Mouse (Mus musculus): ENCODE measurements at regions not wholly inside any gene's neighbourhood (a gene's known extent, or its start where the extent isn't known, plus 50 kb on each side); places are given as distances from the start of the nearest gene placed in this dataset.

DNA sequence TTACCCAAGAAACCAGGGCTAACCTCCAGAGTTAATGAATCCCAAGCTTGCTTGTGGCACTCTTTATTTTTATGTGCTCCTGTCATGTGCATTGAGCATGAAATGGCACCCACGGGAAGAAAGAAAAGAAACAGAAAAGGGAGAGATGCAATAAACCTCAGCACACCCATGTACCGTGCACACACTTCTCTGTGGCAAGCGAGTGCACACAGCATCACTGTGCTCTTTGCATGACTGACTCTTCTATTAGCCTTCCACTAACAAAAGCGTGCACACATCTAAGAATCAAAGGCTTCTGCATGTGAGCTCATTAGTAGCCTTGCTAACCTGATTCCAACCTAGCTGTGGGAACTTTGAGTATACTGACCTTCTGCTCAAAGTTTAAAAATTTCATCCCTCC is 330.3 kb downstream of the Mllt3 start:
- TF ChIP-seq CTCF (conservative IDR thresholded peaks at IDR 0.05; ENCODE audit: insufficient read depth, insufficient read length, low read depth, low read length) = no peak
- no peak for TF ChIP-seq POLR2A (IDR thresholded peaks at IDR 0.05; ENCODE audit: low read depth, low read length)
- Histone ChIP-seq H3K36me3 (ENCODE audit: control insufficient read depth, insufficient read depth, low read length) (no peaks in the 10 kb centered on the region), H3K4me3 (ENCODE audit: insufficient read depth, low read depth, low read length) (no peak overlapping the region), H3K27ac (ENCODE audit: insufficient read depth, low read depth, low read length) (no peak overlapping the region), H3K4me1 (ENCODE audit: control insufficient read depth, insufficient read depth, low read length) (no peaks in the 10 kb centered on the region), H3K27me3 (replicated peaks; ENCODE audit: control insufficient read depth, insufficient read depth, low read length) (no peaks in the 10 kb centered on the region; the same call in 1 of the 2 replicates)
- WGBS = 47% methylated on average over 4 of the region's 4 CpGs
- no peak for DNase-seq

DNA sequence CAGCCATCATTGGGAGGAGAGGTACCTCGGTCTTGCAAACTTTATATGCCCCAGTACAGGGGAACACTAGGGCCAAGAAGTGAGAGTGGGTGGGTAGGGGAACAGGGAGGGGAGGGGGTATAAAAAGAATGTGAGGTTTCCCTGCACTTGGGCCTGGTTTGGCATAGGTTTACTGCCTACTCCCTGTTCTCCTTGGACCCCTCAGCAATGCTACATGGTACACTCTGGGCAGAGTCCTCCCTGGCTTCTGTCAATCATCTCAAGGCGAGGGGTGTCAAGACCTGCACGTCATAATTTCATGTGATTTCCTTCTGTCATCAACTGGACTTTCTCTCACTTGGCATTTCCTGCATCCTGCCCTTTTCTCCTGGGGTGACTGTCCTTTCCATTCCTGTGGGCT is 330.9 kb downstream of the Mllt3 start:
- H3K27me3 ChIP-seq (replicated peaks; ENCODE audit: control insufficient read depth, insufficient read depth, low read length) = no peaks in the 10 kb centered on the region; the same call in 1 of the 2 replicates
- no peak overlapping the region for H3K27ac ChIP-seq (ENCODE audit: insufficient read depth, low read depth, low read length)
- no peak for DNase-seq
- no peak overlapping the region for H3K4me3 ChIP-seq (ENCODE audit: insufficient read depth, low read depth, low read length)
- 65% methylated on average over 3 of the region's 3 CpGs for WGBS
- H3K4me1 ChIP-seq (ENCODE audit: control insufficient read depth, insufficient read depth, low read length) = no peaks in the 10 kb centered on the region
- H3K36me3 ChIP-seq (ENCODE audit: control insufficient read depth, insufficient read depth, low read length) = no peaks in the 10 kb centered on the region
- TF ChIP-seq POLR2A (IDR thresholded peaks at IDR 0.05; ENCODE audit: low read depth, low read length) = no peak
- TF ChIP-seq CTCF (conservative IDR thresholded peaks at IDR 0.05; ENCODE audit: insufficient read depth, insufficient read length, low read depth, low read length) = no peak

DNA sequence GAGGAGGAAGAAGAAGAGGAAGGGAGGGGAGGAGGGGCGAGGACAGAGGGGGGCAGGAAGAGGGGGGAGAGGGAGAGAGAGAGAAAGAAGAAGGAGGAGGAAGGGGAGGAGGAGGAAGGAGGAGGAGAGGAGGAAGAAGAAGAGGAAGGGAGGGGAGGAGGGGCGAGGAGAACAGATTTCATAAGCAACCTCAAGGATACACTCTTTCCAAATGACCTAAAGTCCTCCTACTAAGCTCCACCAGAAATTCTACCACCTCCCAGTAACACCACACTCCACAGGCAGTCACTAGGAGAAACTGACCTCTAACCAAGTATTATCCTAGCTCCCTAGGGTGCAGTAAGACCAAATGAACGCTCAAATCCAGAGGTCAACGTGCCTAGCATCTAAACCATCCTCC is 332.1 kb downstream of the Mllt3 start:
- Histone ChIP-seq H3K27ac (ENCODE audit: insufficient read depth, low read depth, low read length) (no peak overlapping the region), H3K36me3 (ENCODE audit: control insufficient read depth, insufficient read depth, low read length) (no peaks in the 10 kb centered on the region), H3K27me3 (replicated peaks; ENCODE audit: control insufficient read depth, insufficient read depth, low read length) (no peaks in the 10 kb centered on the region; the same call in 1 of the 2 replicates), H3K4me3 (ENCODE audit: insufficient read depth, low read depth, low read length) (no peak overlapping the region), H3K4me1 (ENCODE audit: control insufficient read depth, insufficient read depth, low read length) (no peaks in the 10 kb centered on the region)
- no peak for TF ChIP-seq CTCF (conservative IDR thresholded peaks at IDR 0.05; ENCODE audit: insufficient read depth, insufficient read length, low read depth, low read length)
- TF ChIP-seq POLR2A (IDR thresholded peaks at IDR 0.05; ENCODE audit: low read depth, low read length) = no peak
- no peak for DNase-seq
- WGBS = 78% methylated on average over 4 of the region's 4 CpGs

GRCm38 (mm10) chr4:87700508-87700907 is 332.7 kb downstream of the Mllt3 start:
- no peaks in the 10 kb centered on the region for H3K4me1 ChIP-seq (ENCODE audit: control insufficient read depth, insufficient read depth, low read length)
- no peak overlapping the region for H3K27ac ChIP-seq (ENCODE audit: insufficient read depth, low read depth, low read length)
- DNase-seq = no peak
- 72% methylated on average over 2 of the region's 2 CpGs for WGBS
- no peak overlapping the region for H3K4me3 ChIP-seq (ENCODE audit: insufficient read depth, low read depth, low read length)
- no peak for TF ChIP-seq POLR2A (IDR thresholded peaks at IDR 0.05; ENCODE audit: low read depth, low read length)
- no peak for TF ChIP-seq CTCF (conservative IDR thresholded peaks at IDR 0.05; ENCODE audit: insufficient read depth, insufficient read length, low read depth, low read length)
- no peaks in the 10 kb centered on the region for H3K36me3 ChIP-seq (ENCODE audit: control insufficient read depth, insufficient read depth, low read length)
- no peaks in the 10 kb centered on the region; the same call in 1 of the 2 replicates for H3K27me3 ChIP-seq (replicated peaks; ENCODE audit: control insufficient read depth, insufficient read depth, low read length)

GRCm38 (mm10) chr4:87699586-87699985 is 333.6 kb downstream of the Mllt3 start:
- Histone ChIP-seq H3K4me3 (ENCODE audit: insufficient read depth, low read depth, low read length) (no peak overlapping the region), H3K27ac (ENCODE audit: insufficient read depth, low read depth, low read length) (no peak overlapping the region), H3K4me1 (ENCODE audit: control insufficient read depth, insufficient read depth, low read length) (no peaks in the 10 kb centered on the region), H3K27me3 (replicated peaks; ENCODE audit: control insufficient read depth, insufficient read depth, low read length) (no peaks in the 10 kb centered on the region; the same call in 1 of the 2 replicates), H3K36me3 (ENCODE audit: control insufficient read depth, insufficient read depth, low read length) (no peaks in the 10 kb centered on the region)
- no peak for DNase-seq
- WGBS = 42% methylated on average over 4 of the region's 4 CpGs
- TF ChIP-seq CTCF (conservative IDR thresholded peaks at IDR 0.05; ENCODE audit: insufficient read depth, insufficient read length, low read depth, low read length) (no peak), POLR2A (IDR thresholded peaks at IDR 0.05; ENCODE audit: low read depth, low read length) (no peak)

DNA sequence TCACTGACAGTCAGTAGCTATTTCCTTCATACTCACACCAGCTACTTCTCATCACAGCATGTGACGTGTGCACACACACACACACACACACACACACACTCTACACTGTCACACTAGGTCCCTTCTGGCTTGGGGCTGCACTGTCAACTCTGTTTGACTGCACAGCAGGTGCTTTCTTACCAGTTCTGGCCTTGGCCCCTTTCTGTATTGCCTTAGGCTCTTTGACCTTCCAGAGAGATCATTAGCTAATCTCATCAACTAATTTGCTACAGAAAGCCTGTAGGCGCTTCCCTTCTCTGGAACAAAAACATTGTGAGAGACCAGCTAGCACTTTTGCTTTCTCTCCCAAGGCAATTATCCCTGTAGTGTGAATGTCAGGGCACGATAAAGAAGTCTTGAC is 334.4 kb downstream of the Mllt3 start:
- no peak overlapping the region for H3K4me3 ChIP-seq (ENCODE audit: insufficient read depth, low read depth, low read length)
- DNase-seq = no peak
- H3K27ac ChIP-seq (ENCODE audit: insufficient read depth, low read depth, low read length) = no peak overlapping the region
- no peaks in the 10 kb centered on the region; the same call in 1 of the 2 replicates for H3K27me3 ChIP-seq (replicated peaks; ENCODE audit: control insufficient read depth, insufficient read depth, low read length)
- no peaks in the 10 kb centered on the region for H3K4me1 ChIP-seq (ENCODE audit: control insufficient read depth, insufficient read depth, low read length)
- TF ChIP-seq POLR2A (IDR thresholded peaks at IDR 0.05; ENCODE audit: low read depth, low read length) = no peak
- TF ChIP-seq CTCF (conservative IDR thresholded peaks at IDR 0.05; ENCODE audit: insufficient read depth, insufficient read length, low read depth, low read length) = no peak
- H3K36me3 ChIP-seq (ENCODE audit: control insufficient read depth, insufficient read depth, low read length) = no peaks in the 10 kb centered on the region
- WGBS = 54% methylated on average over 3 of the region's 3 CpGs

DNA sequence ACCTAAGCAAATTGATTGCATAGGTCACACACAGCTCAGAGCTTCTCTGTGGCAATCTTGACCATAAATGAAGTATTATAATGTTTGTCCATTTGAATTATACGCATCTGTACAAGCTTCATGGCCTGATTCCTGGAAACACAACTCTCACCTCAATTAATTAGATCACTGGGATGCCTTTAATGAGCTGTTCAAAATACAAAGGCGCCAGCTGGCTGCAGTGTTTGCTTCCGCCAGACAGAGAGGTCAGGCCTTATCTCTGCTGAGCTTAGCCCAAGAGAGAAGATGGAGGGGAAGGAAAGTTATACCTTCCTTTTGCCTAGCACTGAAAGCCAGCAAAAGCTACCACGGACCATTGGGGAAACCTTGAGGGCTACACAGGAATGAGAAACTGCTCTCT is 336.2 kb downstream of the Mllt3 start:
- 88% methylated on average over 4 of the region's 4 CpGs for WGBS
- DNase-seq = no peak
- H3K27ac ChIP-seq (ENCODE audit: insufficient read depth, low read depth, low read length) = no peak overlapping the region
- no peaks in the 10 kb centered on the region for H3K36me3 ChIP-seq (ENCODE audit: control insufficient read depth, insufficient read depth, low read length)
- H3K4me1 ChIP-seq (ENCODE audit: control insufficient read depth, insufficient read depth, low read length) = no peaks in the 10 kb centered on the region
- no peaks in the 10 kb centered on the region; the same call in 1 of the 2 replicates for H3K27me3 ChIP-seq (replicated peaks; ENCODE audit: control insufficient read depth, insufficient read depth, low read length)
- no peak for TF ChIP-seq POLR2A (IDR thresholded peaks at IDR 0.05; ENCODE audit: low read depth, low read length)
- TF ChIP-seq CTCF (conservative IDR thresholded peaks at IDR 0.05; ENCODE audit: insufficient read depth, insufficient read length, low read depth, low read length) = no peak
- no peak overlapping the region for H3K4me3 ChIP-seq (ENCODE audit: insufficient read depth, low read depth, low read length)

Measured in kidney, adult 2 months (tissue).